Mouse (Mus musculus) heart, embryonic 12.5 days (tissue): ENCODE measurements around the gene Gm37240. TPM values are rescaled to one million over a fixed set of nuclear protein-coding genes. Genes with fewer than 3 reads are reported as not detected.
A peak's percentile ranks its signal among the peaks of the same experiment; 100 is the strongest.

Source experiments
- ATAC-seq: fragments of 200-750 bp; cut with Nextera tagmentation; 2 replicates; pipeline ENCODE4 v1.8.0; 2017; ENCODE audit warnings: moderate TSS enrichment, moderate library complexity; ENCODE audit not compliant: insufficient number of reproducible peaks, low FRiP score
- H3K27ac ChIP-seq: fragments of 300-500 bp; sonication (generic); 2 replicates; pipeline ENCODE4 v1.5.1; 2016; ENCODE audit warnings: mild to moderate bottlenecking, moderate library complexity; ENCODE audit not compliant: poor library complexity, severe bottlenecking
- H3K27me3 ChIP-seq: fragments of 300-500 bp; sonication (generic); replicated peaks from 2 replicates; pipeline ENCODE4 v1.6.1; 2016; ENCODE audit warnings: mild to moderate bottlenecking, moderate library complexity
- H3K36me3 ChIP-seq: fragments of 300-500 bp; sonication (generic); 2 replicates; pipeline ENCODE4 v1.6.1; 2016; ENCODE audit warnings: mild to moderate bottlenecking, moderate library complexity
- H3K4me1 ChIP-seq: fragments of 300-500 bp; sonication (generic); replicated peaks from 2 replicates; pipeline ENCODE4 v1.6.1; 2016; ENCODE audit warnings: mild to moderate bottlenecking
- H3K4me2 ChIP-seq: fragments of 300-500 bp; sonication (generic); 2 replicates; pipeline ENCODE4 v1.6.1; 2016; ENCODE audit warnings: mild to moderate bottlenecking, moderate library complexity
- H3K4me3 ChIP-seq: fragments of 300-500 bp; sonication (generic); 2 replicates; pipeline ENCODE4 v1.5.1; 2016; ENCODE audit warnings: mild to moderate bottlenecking
- H3K9ac ChIP-seq: fragments of 300-500 bp; sonication (generic); 2 replicates; pipeline ENCODE4 v1.6.1; 2016; ENCODE audit warnings: mild to moderate bottlenecking, moderate library complexity
- H3K9me3 ChIP-seq: fragments of 300-500 bp; sonication (generic); replicated peaks from 2 replicates; pipeline ENCODE4 v1.6.1; 2016; ENCODE audit warnings: mild to moderate bottlenecking, moderate library complexity
- WGBS: fragments of 180-500 bp; shearing (Covaris S2); methylation state at CpG from one replicate; pipeline ENCODE4 v1.1.7; 2016; 5-methylcytosine and 5-hydroxymethylcytosine counted together
- polyA plus RNA-seq: library from polyadenylated mRNA; unstranded; fragments of >200 nt; fragmentation: Nextera tagmentation; extraction: Ambion mirVana; gene quantifications from 2 replicates; pipeline ENCODE4 v1.2.1, GENCODE M21; 2016

Gene Gm37240
- polyA plus RNA-seq, 1 experiment from 2014 or later = 4.6 TPM

DNA sequence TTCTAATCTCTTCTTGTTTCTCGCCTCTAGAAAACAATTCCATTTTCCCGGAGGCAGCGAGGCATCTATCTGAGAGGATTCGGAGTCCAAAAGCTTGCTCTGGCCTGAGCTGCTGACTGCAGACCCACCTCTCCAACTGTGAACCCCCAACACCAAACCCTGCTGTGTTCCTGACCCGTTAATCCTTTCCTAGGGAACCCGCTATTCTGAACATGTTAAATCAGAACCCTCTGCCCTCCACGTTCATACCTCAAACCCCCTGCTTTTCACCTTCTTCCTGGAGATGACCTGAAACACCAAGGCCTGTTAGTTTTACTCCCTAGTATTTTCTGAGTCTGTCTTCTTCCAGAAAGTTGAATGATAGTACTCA, 1271.5 kb downstream of the Gm37240 start:
- Histone ChIP-seq H3K27me3 (no peaks in the 10 kb centered on the region), H3K9me3 (no peaks in the 10 kb centered on the region; the same call in none of the 2 replicates), H3K9ac (no peak overlapping the region), H3K36me3 (no peaks in the 10 kb centered on the region), H3K4me1 (no peaks in the 10 kb centered on the region), H3K4me2 (no peak overlapping the region), H3K27ac (no peak overlapping the region), H3K4me3 (no peak overlapping the region)
- no peak for ATAC-seq
- WGBS = 36% methylated on average over 7 of the region's 7 CpGs

GRCm38 (mm10) chr3:84615050-84615855, 1272.1 kb downstream of the Gm37240 start:
- Histone ChIP-seq H3K9me3 (no peaks in the 10 kb centered on the region; the same call in none of the 2 replicates), H3K36me3 (no peaks in the 10 kb centered on the region), H3K4me3 (no peak overlapping the region), H3K27me3 (no peaks in the 10 kb centered on the region), H3K4me2 (no peak overlapping the region), H3K9ac (no peak overlapping the region), H3K4me1 (no peaks in the 10 kb centered on the region), H3K27ac (no peak overlapping the region)
- no peak for ATAC-seq
- 21% methylated on average over 5 of the region's 5 CpGs for WGBS

- no peak overlapping the region for H3K4me2 ChIP-seq
- H3K9me3 ChIP-seq = no peaks in the 10 kb centered on the region; the same call in 1 of the 2 replicates
- H3K4me3 ChIP-seq = no peak overlapping the region
- WGBS = 73% methylated on average over 9 of the region's 9 CpGs
- no peaks in the 10 kb centered on the region for H3K36me3 ChIP-seq
- no peak overlapping the region for H3K9ac ChIP-seq
- ATAC-seq = no peak
- no peaks in the 10 kb centered on the region for H3K27me3 ChIP-seq
- no peak overlapping the region for H3K27ac ChIP-seq
- no peaks in the 10 kb centered on the region for H3K4me1 ChIP-seq
These were observed 1277.1 kb downstream of the Gm37240 start for GRCm38 (mm10) chr3:84610183-84610710.

GRCm38 (mm10) chr3:84603212-84603611, 1284.1 kb downstream of the Gm37240 start:
- no peak for ATAC-seq
- H3K9ac ChIP-seq = no peak overlapping the region
- no peaks in the 10 kb centered on the region; the same call in 1 of the 2 replicates for H3K9me3 ChIP-seq
- no peaks in the 10 kb centered on the region for H3K27me3 ChIP-seq
- 43% methylated on average over 9 of the region's 9 CpGs for WGBS
- H3K4me1 ChIP-seq = 0 out of 2 replicates have a peak, but pooled peaks cover 6% of the 10 kb centered on the region
- no peaks in the 10 kb centered on the region for H3K36me3 ChIP-seq
- H3K4me3 ChIP-seq = no peak overlapping the region
- H3K27ac ChIP-seq = no peak overlapping the region
- no peak overlapping the region for H3K4me2 ChIP-seq

GRCm38 (mm10) chr3:84602759-84603158, 1284.6 kb downstream of the Gm37240 start:
- Histone ChIP-seq H3K9ac (no peak overlapping the region), H3K9me3 (no peaks in the 10 kb centered on the region; the same call in 1 of the 2 replicates), H3K27ac (no peak overlapping the region), H3K36me3 (no peaks in the 10 kb centered on the region), H3K4me1 (0 out of 2 replicates have a peak, but pooled peaks cover 6% of the 10 kb centered on the region), H3K4me2 (no peak overlapping the region), H3K27me3 (no peaks in the 10 kb centered on the region), H3K4me3 (no peak overlapping the region)
- 82% methylated on average over 2 of the region's 2 CpGs for WGBS
- ATAC-seq = no peak

GRCm38 (mm10) chr3:84601870-84602495, 1285.3 kb downstream of the Gm37240 start:
- Histone ChIP-seq H3K27ac (no peak overlapping the region), H3K36me3 (no peaks in the 10 kb centered on the region), H3K9me3 (no peaks in the 10 kb centered on the region; the same call in 1 of the 2 replicates), H3K4me2 (no peak overlapping the region), H3K4me3 (no peak overlapping the region), H3K4me1 (0 out of 2 replicates have a peak, but pooled peaks cover 6% of the 10 kb centered on the region), H3K27me3 (0 out of 2 replicates have a peak, but pooled peaks cover 4% of the 10 kb centered on the region), H3K9ac (no peak overlapping the region)
- 83% methylated on average over 9 of the region's 9 CpGs for WGBS
- no peak for ATAC-seq

DNA sequence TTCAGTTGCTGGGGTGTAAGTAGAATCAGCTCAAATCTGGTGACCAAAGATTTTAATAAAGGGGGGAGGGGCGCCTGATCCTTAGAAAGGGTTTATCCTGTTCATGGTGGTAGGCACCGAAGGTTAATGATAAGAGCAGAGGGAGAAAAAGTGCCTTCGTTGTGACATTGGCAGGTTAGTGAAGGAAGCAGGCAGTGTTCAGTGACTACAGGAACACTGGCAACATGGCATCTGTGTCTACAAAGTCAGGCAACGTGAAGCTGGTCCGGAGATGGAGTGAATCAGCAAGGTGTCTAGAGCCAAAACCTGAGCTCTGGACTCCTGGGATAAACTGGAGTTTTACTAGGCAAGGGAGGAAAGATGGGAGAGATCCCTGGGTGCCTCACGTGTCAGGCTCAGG, 1288.6 kb downstream of the Gm37240 start:
- peaks cover 4% of the 10 kb centered on the region; the same call in 1 of the 2 replicates for H3K27me3 ChIP-seq
- WGBS = 77% methylated on average over 6 of the region's 6 CpGs
- no peak overlapping the region for H3K9ac ChIP-seq
- no peaks in the 10 kb centered on the region for H3K9me3 ChIP-seq
- ATAC-seq = no peak
- no peak overlapping the region for H3K4me2 ChIP-seq
- no peaks in the 10 kb centered on the region for H3K36me3 ChIP-seq
- H3K4me1 ChIP-seq = peaks cover 6% of the 10 kb centered on the region; the same call in 1 of the 2 replicates
- H3K4me3 ChIP-seq = no peak overlapping the region
- no peak overlapping the region for H3K27ac ChIP-seq

DNA sequence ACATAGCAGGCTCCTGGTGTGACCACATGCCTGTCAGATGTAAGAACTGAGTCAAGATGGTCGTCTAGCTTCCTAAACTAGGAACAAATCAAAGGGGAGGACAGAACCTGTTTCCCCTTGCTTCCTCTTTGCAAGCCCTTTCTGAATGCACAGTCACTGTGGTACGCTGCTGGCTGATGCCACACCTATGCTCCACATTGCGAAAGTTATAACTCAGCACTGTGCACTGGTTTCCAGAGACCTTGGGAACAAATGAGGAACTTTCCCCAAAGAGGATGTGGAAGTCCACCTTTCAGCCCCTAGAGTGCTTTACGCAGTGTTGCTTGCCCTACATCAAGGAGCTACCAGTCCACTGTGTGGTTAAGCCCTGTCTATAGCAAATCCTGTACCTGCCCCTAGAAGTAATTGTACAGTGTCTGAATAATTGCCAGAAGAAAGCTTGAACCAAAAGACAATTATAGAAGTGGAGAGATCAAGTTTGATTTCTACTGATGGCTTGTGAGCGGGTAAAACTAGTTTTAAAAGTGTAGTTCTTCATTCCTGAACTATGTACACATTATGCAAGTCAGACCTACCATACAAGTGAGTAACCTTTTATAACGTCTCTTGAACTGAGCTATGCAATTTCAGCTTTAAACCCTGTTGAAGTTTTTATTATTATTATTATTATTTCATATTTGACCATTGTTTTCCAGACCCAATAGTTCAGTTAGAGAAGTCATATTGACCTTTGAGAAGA, 1289.2 kb downstream of the Gm37240 start:
- no peak for ATAC-seq
- Histone ChIP-seq H3K27ac (no peak overlapping the region), H3K36me3 (no peaks in the 10 kb centered on the region), H3K4me2 (no peak overlapping the region), H3K9me3 (no peaks in the 10 kb centered on the region), H3K4me3 (no peak overlapping the region), H3K9ac (no peak overlapping the region), H3K4me1 (peaks cover under 1% of the 10 kb centered on the region; the same call in 1 of the 2 replicates), H3K27me3 (peaks cover 4% of the 10 kb centered on the region; the same call in 1 of the 2 replicates)
- 74% methylated on average over 6 of the region's 6 CpGs for WGBS

DNA sequence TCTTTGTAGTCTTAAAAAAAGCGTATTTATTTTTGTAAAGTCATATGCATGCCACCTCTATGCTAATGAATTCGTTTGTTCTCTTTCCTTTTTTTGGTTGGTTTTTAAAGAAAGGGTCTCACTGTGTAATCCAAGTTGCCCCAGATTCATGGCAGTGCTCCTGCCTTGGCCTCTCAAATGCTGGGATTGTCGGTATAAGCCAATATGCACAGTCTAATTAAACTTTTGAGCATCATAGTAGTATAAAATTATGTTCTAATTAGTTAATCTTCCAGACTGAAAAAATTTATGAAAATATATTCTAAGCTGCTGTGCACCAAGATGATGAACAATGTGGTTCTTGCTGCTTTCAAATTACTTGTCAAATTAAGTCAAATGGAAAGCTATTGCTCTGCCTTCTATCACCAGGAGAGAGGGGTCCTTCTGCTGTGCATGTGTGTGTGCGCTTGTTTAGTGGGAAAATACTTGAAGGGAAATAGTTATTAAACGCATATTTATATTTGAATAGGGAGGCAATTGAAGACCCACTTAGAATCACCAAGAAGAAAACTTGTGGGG, 1291.6 kb downstream of the Gm37240 start:
- no peaks in the 10 kb centered on the region for H3K9me3 ChIP-seq
- no peak overlapping the region for H3K27ac ChIP-seq
- peaks cover 3% of the 10 kb centered on the region; the same call in 1 of the 2 replicates for H3K4me1 ChIP-seq
- H3K4me3 ChIP-seq = peak overlapping the region; percentile 37; the same call in 1 of the 2 replicates
- no peak for ATAC-seq
- WGBS = 41% methylated on average over 5 of the region's 5 CpGs
- no peaks in the 10 kb centered on the region for H3K36me3 ChIP-seq
- H3K4me2 ChIP-seq = peak overlapping the region; percentile 64
- no peak overlapping the region for H3K9ac ChIP-seq
- H3K27me3 ChIP-seq = peaks cover 4% of the 10 kb centered on the region; the same call in 1 of the 2 replicates

DNA sequence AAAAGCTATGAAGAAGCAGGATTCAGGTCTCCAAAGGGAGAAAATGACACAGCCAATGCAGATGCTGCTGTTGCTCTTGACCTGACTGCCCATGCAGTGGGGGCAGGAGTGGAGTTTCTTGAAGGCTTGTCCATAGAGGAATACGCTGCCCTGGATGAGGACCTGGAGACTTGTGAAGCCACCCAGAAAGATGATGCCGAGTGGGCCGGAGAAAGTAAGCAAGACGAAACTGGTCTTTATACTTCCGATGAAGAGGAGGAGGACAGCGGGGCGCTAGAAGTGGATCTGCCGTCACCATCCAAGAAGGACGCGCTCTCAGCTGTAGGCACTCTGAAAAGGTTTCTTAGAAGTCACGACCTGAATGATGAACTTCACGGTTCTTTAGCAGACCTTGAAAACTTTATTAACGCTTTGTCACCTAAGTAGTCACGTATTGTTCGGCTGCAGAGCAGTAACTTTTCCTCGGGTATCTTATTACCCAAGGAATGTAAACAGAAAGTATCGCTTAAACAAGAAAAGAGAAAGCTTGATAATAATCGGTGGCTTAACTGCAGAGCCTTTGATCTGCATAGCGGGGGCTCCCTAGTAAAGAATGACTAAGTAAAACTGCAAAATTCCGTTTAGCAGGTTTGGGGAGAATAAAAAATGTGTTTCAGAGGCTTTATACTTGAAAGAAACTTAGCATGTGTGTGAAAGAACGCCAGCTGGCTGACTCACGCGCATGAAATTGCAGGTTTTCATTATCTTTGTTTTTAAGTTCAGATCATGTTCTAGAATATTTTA, 1292.2 kb downstream of the Gm37240 start:
- Histone ChIP-seq H3K9me3 (no peaks in the 10 kb centered on the region), H3K27me3 (peaks cover 4% of the 10 kb centered on the region; the same call in 1 of the 2 replicates), H3K4me2 (peak overlapping the region; percentile 64), H3K9ac (peak overlapping the region; percentile 42; the same call in 1 of the 2 replicates), H3K27ac (no peak overlapping the region), H3K4me3 (peak overlapping the region; percentile 37), H3K36me3 (no peaks in the 10 kb centered on the region), H3K4me1 (peaks cover 3% of the 10 kb centered on the region; the same call in 1 of the 2 replicates)
- 8% methylated on average over 23 of the region's 23 CpGs for WGBS
- no peak for ATAC-seq
